Mouse (Mus musculus) right cerebral cortex, postnatal 4 days (tissue): Measurements from ENCODE around the gene Uxs1.

Experiments used
- DNase-seq: peaks from one replicate; pipeline ENCODE4 v3.0.0-alpha.2; 2022

The Uxs1 gene

GRCm38 (mm10) chr1:43717967-43718366, 109.6 kb downstream of the Uxs1 start:
- DNase-seq = no peak

- no peak for DNase-seq
Observed at GRCm38 (mm10) chr1:43714841-43715240, 112.8 kb downstream of the Uxs1 start.

GRCm38 (mm10) chr1:43698577-43699000, 129.0 kb downstream of the Uxs1 start:
- DNase-seq = peak; percentile 11
